Mouse (Mus musculus) hindbrain, embryonic 11.5 days (tissue): ENCODE results near the gene Eif2b5. TPM values are rescaled to one million over a fixed set of nuclear protein-coding genes. Genes with fewer than 3 reads are reported as not detected.
"Not testable (repeated sequence)": the region's sequence is repeated elsewhere in the genome, so short reads cannot be mapped to it uniquely, and the experiment has no call there.

ENCODE experiments used
- ATAC-seq: fragments of 200-750 bp; cut with Nextera tagmentation; 2 replicates; pipeline ENCODE4 v1.8.0; 2017; ENCODE audit warnings: mild to moderate bottlenecking, moderate TSS enrichment, moderate library complexity; ENCODE audit not compliant: low FRiP score
- DNase-seq: peaks from one replicate; pipeline ENCODE4 v3.0.0-alpha.2; 2015; ENCODE audit warnings: low spot score
- H3K27ac ChIP-seq: fragments of 300-500 bp; sonication (generic); 2 replicates; pipeline ENCODE4 v1.5.1; 2014; ENCODE audit warnings: mild to moderate bottlenecking, low read depth, low read length
- H3K27me3 ChIP-seq: fragments of 300-500 bp; sonication (generic); 2 replicates; pipeline ENCODE4 v1.6.1; 2014; ENCODE audit warnings: mild to moderate bottlenecking, low read length, moderate library complexity, mixed read lengths; ENCODE audit not compliant: control insufficient read depth, insufficient read depth
- H3K36me3 ChIP-seq: fragments of 300-500 bp; sonication (generic); 2 replicates; pipeline ENCODE4 v1.6.1; 2014; ENCODE audit warnings: mild to moderate bottlenecking, low read length, moderate library complexity, mixed read lengths; ENCODE audit not compliant: control insufficient read depth, insufficient read depth
- H3K4me1 ChIP-seq: fragments of 300-500 bp; sonication (generic); replicated peaks from 2 replicates; pipeline ENCODE4 v1.6.1; 2014; ENCODE audit warnings: low read length, mixed read lengths; ENCODE audit not compliant: control insufficient read depth, insufficient read depth
- H3K4me2 ChIP-seq: fragments of 300-500 bp; sonication (generic); replicated peaks from 2 replicates; pipeline ENCODE4 v1.6.1; 2014; ENCODE audit warnings: mild to moderate bottlenecking, low read depth, low read length
- H3K4me3 ChIP-seq: fragments of 300-500 bp; sonication (generic); 2 replicates; pipeline ENCODE4 v1.5.1; 2014; ENCODE audit warnings: low read depth, low read length
- H3K9ac ChIP-seq: fragments of 300-500 bp; sonication (generic); 2 replicates; pipeline ENCODE4 v1.6.1; 2014; ENCODE audit warnings: low read depth, low read length
- H3K9me3 ChIP-seq: fragments of 300-500 bp; sonication (generic); 2 replicates; pipeline ENCODE4 v1.6.1; 2016; ENCODE audit warnings: low read length; ENCODE audit not compliant: control insufficient read depth
- WGBS: fragments of 180-500 bp; shearing (Covaris S2); extraction: QIAGEN DNeasy Blood & Tissue Kit; methylation state at CpG from one replicate; pipeline ENCODE4 v1.1.7; 2014; 5-methylcytosine and 5-hydroxymethylcytosine counted together
- polyA plus RNA-seq: library from polyadenylated mRNA; unstranded; fragments of >200 nt; fragmentation: Nextera tagmentation; extraction: Ambion mirVana; gene quantifications from 2 replicates; pipeline ENCODE4 v1.2.1, GENCODE M21; 2014

Gene Eif2b5
- polyA plus RNA-seq, result 132 and 139 TPM in 2 replicates

DNA sequence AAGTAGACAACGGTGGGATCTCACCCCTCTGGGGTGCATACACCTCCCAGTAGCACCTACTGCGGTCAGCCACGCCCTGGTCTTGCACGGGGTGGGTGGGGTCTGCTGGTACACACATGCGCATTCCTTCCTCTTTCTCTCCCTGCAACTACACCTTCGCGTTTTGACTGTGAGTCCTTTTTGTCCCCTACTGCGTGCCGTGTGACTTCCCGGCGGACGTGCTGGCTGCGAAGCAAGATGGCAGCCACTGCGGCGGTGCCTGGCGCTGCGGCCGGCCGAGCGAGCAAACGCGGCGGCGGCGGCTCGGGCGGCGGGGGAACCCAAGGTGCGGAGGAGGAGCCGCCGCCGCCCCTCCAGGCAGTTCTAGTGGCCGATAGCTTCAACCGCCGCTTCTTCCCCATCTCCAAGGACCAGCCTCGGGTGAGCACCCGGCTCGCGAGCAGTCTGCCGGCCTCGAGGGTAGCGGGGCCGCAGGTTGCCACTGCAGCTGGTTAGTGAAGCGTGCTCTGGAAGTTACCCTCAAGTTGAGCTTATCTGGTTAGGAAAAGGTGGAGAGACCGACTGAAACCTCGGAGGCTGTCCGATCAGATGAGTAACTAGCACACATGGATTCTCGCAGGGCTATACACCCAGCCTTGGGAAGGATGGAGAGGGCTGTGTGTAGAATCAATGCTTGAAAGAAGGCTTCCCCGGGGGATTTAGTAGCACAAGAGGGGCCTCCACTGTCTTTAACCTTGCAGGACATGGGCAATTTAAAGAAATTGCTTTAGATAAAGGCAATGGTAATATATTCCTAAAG, at the start of gene Eif2b5:
TSS of gene Eif2b5 (plus strand) at position 141 of the 799 bp plus-strand sequence.
- peak; percentile 93 for ATAC-seq

DNA sequence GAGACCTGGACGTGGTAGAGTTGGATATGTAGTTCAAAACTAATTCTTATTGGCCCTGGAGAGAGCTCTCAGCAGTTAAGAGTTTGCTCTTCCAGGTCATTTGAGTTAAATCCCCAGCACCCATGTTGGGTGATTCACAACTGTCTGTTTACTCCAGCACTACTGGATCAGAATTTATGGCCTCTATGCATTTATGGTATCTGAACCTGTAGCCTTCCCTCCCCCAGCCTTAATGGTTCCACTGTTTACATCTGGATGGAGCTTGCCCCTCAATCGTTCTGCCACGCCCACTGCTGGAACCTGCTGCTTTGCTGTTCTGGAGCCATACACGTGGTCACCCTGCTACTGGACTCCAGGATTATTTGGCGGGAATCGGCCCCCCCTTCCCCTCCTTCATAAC, 46.8 kb upstream of the Eif2b5 start:
- H3K27ac ChIP-seq, result no peak overlapping the region
- WGBS, result 85% methylated on average over 6 of the region's 6 CpGs
- H3K9me3 ChIP-seq, result no peaks in the 10 kb centered on the region
- H3K27me3 ChIP-seq, result no peaks in the 10 kb centered on the region
- H3K36me3 ChIP-seq, result no peaks in the 10 kb centered on the region
- ATAC-seq, result no peak
- no peak for DNase-seq
- no peaks in the 10 kb centered on the region for H3K4me1 ChIP-seq
- H3K4me2 ChIP-seq, result no peak overlapping the region
- H3K9ac ChIP-seq, result no peak overlapping the region
- H3K4me3 ChIP-seq, result no peak overlapping the region

More for the DNA sequence above, at the start of gene Eif2b5:
- Histone ChIP-seq H3K36me3 (peaks cover 19% of the 10 kb centered on the region), H3K9ac (peak within 1 kb of the TSS; percentile 92), H3K4me1 (no peaks in the 10 kb centered on the region), H3K27me3 (peaks cover 9% of the 10 kb centered on the region), H3K4me2 (peak within 1 kb of the TSS; percentile 62), H3K27ac (peak within 1 kb of the TSS; percentile 81), H3K9me3 (no peaks in the 10 kb centered on the region), H3K4me3 (peak within 1 kb of the TSS; percentile 94)
- under 1% methylated on average over 49 of the region's 49 CpGs for WGBS
- peak; percentile 88 for DNase-seq

DNA sequence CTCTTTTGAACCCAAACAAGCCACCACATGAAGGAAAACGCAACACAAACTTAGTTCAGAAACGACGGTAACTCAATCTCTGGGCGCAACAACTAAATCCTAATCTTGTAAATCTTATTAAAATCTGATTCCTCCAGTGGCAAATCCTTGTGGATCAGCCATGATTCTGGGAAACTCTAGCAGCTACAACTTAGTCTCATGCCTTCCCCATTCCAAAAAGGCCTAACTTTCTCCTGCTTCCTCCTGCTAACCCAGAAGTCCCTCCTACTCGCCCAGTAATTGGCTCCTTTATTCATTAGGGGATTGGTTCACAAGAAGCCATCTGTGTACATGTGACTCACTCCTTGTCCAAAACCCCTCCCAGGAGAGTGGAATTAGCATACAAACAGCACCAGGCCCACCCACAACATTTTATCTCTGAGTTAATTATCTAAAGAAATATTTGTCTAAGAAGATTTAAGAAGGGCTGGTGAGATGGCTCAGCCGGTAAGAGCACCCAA, 44.4 kb upstream of the Eif2b5 start:
- DNase-seq (no peak), ATAC-seq (no peak)
- WGBS, result 87% methylated on average over 6 of the region's 6 CpGs
- Histone ChIP-seq H3K9ac (no peak overlapping the region), H3K27me3 (no peaks in the 10 kb centered on the region), H3K4me3 (no peak overlapping the region), H3K27ac (no peak overlapping the region), H3K4me1 (no peaks in the 10 kb centered on the region), H3K4me2 (no peak overlapping the region), H3K36me3 (no peaks in the 10 kb centered on the region), H3K9me3 (no peaks in the 10 kb centered on the region)

DNA sequence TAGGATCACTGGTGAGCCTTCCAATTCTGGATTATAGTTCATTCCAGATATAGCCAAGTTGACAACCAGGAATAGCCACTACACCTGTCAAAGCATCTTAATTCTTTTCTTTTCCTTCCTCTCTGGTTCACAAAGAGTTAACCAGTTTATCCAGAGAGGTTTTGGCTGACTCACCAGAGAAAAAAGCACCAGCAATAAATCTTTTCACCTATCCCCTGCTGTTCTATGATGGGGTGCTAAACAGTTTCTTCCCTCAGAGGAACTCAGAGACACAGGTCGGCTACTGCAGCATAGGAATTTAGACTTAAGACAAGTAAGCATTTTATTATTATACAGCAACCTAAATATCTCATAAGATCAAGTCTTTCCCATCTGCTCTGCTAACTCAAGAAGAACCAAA, 42.5 kb upstream of the Eif2b5 start:
- ATAC-seq (no peak), DNase-seq (no peak)
- no peaks in the 10 kb centered on the region for H3K4me1 ChIP-seq
- H3K9ac ChIP-seq, result no peak overlapping the region
- 32% methylated on average over 1 of the region's 1 CpGs for WGBS
- H3K4me3 ChIP-seq, result no peak overlapping the region
- H3K9me3 ChIP-seq, result no peaks in the 10 kb centered on the region
- H3K36me3 ChIP-seq, result no peaks in the 10 kb centered on the region
- H3K27me3 ChIP-seq, result no peaks in the 10 kb centered on the region
- H3K27ac ChIP-seq, result no peak overlapping the region
- no peak overlapping the region for H3K4me2 ChIP-seq

DNA sequence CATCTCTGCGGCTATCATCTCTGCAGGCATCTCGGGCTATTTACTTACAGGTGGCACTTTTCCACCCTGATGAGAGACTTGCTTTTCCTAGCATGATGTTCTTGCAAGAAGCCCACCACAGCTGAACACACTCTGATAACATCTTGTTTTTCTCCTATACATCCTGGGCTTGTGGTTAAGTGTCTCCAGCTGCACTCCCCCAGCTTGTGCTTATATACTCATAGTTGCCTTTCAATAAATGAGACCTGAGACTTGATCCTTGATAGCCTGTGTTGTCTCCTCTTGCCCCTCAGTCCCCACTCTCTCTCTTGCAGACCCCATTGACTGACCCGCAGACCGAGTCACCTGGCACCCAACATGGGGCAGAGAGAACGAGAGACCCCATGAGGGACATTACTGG, 39.9 kb upstream of the Eif2b5 start:
- WGBS, result 93% methylated on average over 5 of the region's 5 CpGs
- H3K4me2 ChIP-seq, H3K36me3 ChIP-seq, H3K27ac ChIP-seq, H3K9me3 ChIP-seq, H3K9ac ChIP-seq, H3K4me1 ChIP-seq, ATAC-seq, DNase-seq, H3K4me3 ChIP-seq, H3K27me3 ChIP-seq: not testable (repeated sequence)

DNA sequence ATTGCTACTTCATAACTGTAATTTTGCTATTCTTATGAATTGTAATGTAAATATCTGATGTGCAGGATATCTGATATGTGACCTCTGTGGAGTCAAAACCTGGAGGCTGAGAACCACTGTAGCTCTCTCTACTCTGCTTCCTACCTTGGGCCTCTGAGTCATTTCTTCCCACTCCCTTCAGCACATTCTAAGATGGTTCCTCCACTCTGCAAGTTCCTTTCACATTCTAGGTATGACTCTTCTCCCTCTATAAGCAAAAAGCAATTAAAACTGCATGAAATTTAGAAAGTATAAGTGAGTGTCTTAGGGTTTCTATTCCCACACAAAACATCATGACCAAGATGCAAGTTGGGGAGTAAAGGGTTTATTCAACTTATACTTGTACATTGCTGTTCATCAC, 33.9 kb upstream of the Eif2b5 start:
- Histone ChIP-seq H3K9me3 (no peaks in the 10 kb centered on the region), H3K4me3 (no peak overlapping the region), H3K27ac (no peak overlapping the region), H3K4me2 (no peak overlapping the region), H3K27me3 (no peaks in the 10 kb centered on the region), H3K4me1 (no peaks in the 10 kb centered on the region), H3K36me3 (no peaks in the 10 kb centered on the region), H3K9ac (no peak overlapping the region)
- DNase-seq (no peak), ATAC-seq (no peak)

DNA sequence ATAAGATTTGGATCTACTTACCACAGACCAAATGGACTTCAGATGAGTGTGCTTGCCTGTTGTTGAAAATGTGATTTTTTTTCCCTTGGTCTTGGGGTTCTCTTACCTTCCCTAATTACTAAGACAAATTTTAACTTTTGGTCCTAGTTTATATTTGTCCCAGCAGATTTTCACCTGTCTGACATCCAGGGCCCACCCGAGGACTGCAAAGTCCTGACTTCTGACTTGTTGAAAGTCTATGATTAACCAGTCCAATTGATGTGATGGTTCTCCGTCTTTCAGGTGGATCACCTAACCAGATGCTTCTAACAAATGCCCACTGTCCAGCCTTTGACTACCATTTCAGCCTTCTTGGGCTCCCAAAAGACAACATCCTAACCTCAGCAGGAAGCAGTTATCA, 27.6 kb upstream of the Eif2b5 start:
- Histone ChIP-seq H3K9me3 (no peaks in the 10 kb centered on the region), H3K27me3 (no peaks in the 10 kb centered on the region), H3K36me3 (no peaks in the 10 kb centered on the region), H3K9ac (no peak overlapping the region), H3K4me2 (no peak overlapping the region), H3K4me1 (no peaks in the 10 kb centered on the region), H3K27ac (no peak overlapping the region), H3K4me3 (no peak overlapping the region)
- ATAC-seq (no peak), DNase-seq (no peak)
- 95% methylated on average over 2 of the region's 2 CpGs for WGBS

DNA sequence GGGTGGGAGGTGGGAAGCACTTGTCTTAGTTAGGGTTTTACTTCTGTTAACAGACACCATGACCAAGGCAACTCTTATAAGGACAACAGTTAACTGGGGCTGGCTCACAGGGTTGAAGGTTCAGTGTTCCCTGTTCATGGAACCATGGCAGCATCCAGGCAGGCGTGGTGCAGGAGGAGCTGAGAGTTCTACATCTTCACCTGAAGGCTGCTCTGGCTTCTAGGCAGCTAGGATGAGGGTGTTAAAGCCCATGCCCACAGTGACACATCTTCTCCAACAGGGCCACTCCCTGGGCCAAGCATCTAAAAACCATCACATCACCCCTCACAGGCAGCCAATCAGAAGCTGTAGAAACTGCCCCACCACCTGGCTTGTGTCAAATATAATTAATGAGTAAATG, 26.9 kb upstream of the Eif2b5 start:
- H3K9ac ChIP-seq, result no peak overlapping the region
- no peak overlapping the region for H3K27ac ChIP-seq
- H3K4me3 ChIP-seq, result no peak overlapping the region
- no peak for ATAC-seq
- no peak overlapping the region for H3K4me2 ChIP-seq
- no peaks in the 10 kb centered on the region for H3K4me1 ChIP-seq
- no peaks in the 10 kb centered on the region for H3K36me3 ChIP-seq
- WGBS, result 88% methylated on average over 1 of the region's 1 CpGs
- H3K27me3 ChIP-seq, result no peaks in the 10 kb centered on the region
- H3K9me3 ChIP-seq, result no peaks in the 10 kb centered on the region
- DNase-seq, result no peak

DNA sequence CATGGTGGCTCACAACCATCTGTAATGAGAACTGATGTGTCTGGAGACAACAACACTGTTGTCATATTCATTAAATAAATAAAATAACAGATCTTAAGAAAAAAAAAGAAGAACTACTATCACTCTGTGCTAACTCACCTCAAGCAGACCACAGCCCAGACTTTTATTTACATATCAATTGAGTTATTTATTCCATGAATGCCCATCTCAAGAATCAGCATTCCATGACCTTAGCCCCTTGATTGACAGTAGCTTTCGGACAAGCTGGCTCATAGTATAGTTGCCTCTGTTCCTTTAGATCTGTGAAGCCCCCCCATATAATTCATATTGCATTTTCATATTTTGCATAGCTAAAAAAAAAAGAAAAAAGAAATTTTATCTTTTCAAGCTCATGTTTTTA, 24.9 kb upstream of the Eif2b5 start:
- ATAC-seq (no peak), DNase-seq (no peak)
- H3K9me3 ChIP-seq, result no peaks in the 10 kb centered on the region
- no peak overlapping the region for H3K4me3 ChIP-seq
- H3K27ac ChIP-seq, result no peak overlapping the region
- no peaks in the 10 kb centered on the region for H3K27me3 ChIP-seq
- H3K36me3 ChIP-seq, result no peaks in the 10 kb centered on the region
- H3K9ac ChIP-seq, result no peak overlapping the region
- H3K4me2 ChIP-seq, result no peak overlapping the region
- no peaks in the 10 kb centered on the region for H3K4me1 ChIP-seq
- 65% methylated on average over 1 of the region's 1 CpGs for WGBS
